Mouse (Mus musculus): ENCODE results near the gene Rem2. TPM values are rescaled to one million over a fixed set of nuclear protein-coding genes. Genes with fewer than 3 reads are reported as not detected.

The Rem2 gene
- polyA plus RNA-seq, 1 experiment from 2014 or later, result 19.6 TPM

DNA sequence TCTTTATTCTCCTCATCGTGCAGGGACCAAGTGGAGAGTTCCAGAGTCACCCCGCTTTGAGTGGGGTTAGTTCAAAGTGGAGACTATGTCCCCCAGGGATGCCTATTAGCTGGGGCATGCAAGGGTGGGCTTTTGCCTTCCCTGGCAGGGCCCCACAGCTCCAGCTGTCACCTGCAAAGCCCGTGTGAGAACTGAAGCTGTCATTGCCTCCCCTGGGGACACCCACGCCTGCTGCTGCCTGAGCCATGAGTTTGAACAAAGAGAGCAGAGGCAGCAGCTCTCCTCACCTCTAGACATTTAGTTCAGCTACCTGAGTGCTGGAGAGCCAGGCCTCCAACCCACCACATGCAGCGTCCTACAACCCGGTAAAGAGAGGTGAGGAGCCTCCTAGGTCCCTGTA lies 4.8 kb downstream of the Rem2 start:
- Histone ChIP-seq H3K9ac (ENCODE audit: low read length) (no peak overlapping the region), H3K4me2 (ENCODE audit: low read length) (no peak overlapping the region), H3K9me3 (replicated peaks; ENCODE audit: control insufficient read depth, low read length) (no peaks in the 10 kb centered on the region), H3K27me3 (replicated peaks; ENCODE audit: control insufficient read depth, insufficient read depth, low read length) (peaks cover 10% of the 10 kb centered on the region), H3K4me1 (ENCODE audit: control insufficient read depth, insufficient read depth, low read length) (peaks cover 18% of the 10 kb centered on the region), H3K27ac (ENCODE audit: low read depth, low read length) (no peak overlapping the region), H3K36me3 (ENCODE audit: control insufficient read depth, insufficient read depth, low read length) (no peaks in the 10 kb centered on the region), H3K4me3 (ENCODE audit: low read depth, low read length) (no peak overlapping the region)
- 66% methylated on average over 6 of the region's 6 CpGs for WGBS
- ATAC-seq (no peak), DNase-seq (ENCODE audit: low spot score) (no peak)

DNA sequence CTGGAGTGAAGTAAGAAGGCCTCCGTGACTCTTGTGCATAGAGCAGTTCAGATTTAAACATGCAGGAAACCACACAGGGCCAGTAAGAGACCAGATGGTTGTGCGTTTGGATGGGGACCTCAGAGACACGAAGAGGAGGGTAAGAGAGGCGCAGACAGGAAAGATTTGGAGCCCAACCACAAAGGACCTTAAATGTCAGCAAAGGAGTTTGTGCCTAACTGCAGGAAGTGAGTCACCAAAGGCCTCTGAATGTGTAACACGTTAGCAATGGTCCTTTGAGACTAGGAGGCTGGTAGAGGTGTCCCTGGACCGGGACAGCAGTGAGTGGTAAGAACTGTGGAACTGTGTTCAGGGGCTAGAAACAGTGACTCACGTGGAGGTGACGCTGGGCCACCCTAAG lies 5.5 kb downstream of the Rem2 start:
- H3K36me3 ChIP-seq (ENCODE audit: control insufficient read depth, insufficient read depth, low read length), result no peaks in the 10 kb centered on the region
- no peaks in the 10 kb centered on the region for H3K9me3 ChIP-seq (replicated peaks; ENCODE audit: control insufficient read depth, low read length)
- H3K27ac ChIP-seq (ENCODE audit: low read depth, low read length), result no peak overlapping the region
- no peak overlapping the region for H3K9ac ChIP-seq (ENCODE audit: low read length)
- peaks cover 10% of the 10 kb centered on the region for H3K27me3 ChIP-seq (replicated peaks; ENCODE audit: control insufficient read depth, insufficient read depth, low read length)
- no peak for ATAC-seq
- DNase-seq (ENCODE audit: low spot score), result no peak
- WGBS, result 86% methylated on average over 8 of the region's 8 CpGs
- no peak overlapping the region for H3K4me2 ChIP-seq (ENCODE audit: low read length)
- no peak overlapping the region for H3K4me3 ChIP-seq (ENCODE audit: low read depth, low read length)
- H3K4me1 ChIP-seq (ENCODE audit: control insufficient read depth, insufficient read depth, low read length), result peaks cover 14% of the 10 kb centered on the region

DNA sequence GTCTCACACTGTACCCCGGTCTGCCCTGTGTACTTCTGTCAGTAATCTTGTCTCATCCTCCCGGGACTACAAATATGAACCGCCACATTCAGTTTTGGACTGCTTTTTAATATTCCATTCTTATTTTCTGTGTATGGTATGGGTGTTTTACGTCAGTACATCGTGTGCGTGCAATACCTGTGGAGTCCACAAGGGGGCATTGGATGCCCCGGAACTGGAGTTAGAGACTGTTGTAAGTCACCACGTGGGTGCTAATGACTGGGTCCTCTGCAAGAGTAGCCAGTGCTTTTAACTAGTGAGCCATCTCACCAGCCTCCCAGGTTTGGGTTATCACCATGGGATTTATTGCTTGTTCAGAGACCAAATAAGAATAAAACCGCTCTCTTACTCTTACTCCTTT lies 6.6 kb downstream of the Rem2 start:
- ATAC-seq (no peak), DNase-seq (ENCODE audit: low spot score) (peak; percentile 41)
- H3K27me3 ChIP-seq (replicated peaks; ENCODE audit: control insufficient read depth, insufficient read depth, low read length), result peaks cover 10% of the 10 kb centered on the region
- H3K4me3 ChIP-seq (ENCODE audit: low read depth, low read length), result no peak overlapping the region
- H3K4me1 ChIP-seq (ENCODE audit: control insufficient read depth, insufficient read depth, low read length), result peaks cover 5% of the 10 kb centered on the region
- WGBS, result 40% methylated on average over 9 of the region's 9 CpGs
- H3K9me3 ChIP-seq (replicated peaks; ENCODE audit: control insufficient read depth, low read length), result no peaks in the 10 kb centered on the region
- H3K4me2 ChIP-seq (ENCODE audit: low read length), result no peak overlapping the region
- no peak overlapping the region for H3K9ac ChIP-seq (ENCODE audit: low read length)
- H3K36me3 ChIP-seq (ENCODE audit: control insufficient read depth, insufficient read depth, low read length), result no peaks in the 10 kb centered on the region
- no peak overlapping the region for H3K27ac ChIP-seq (ENCODE audit: low read depth, low read length)

DNA sequence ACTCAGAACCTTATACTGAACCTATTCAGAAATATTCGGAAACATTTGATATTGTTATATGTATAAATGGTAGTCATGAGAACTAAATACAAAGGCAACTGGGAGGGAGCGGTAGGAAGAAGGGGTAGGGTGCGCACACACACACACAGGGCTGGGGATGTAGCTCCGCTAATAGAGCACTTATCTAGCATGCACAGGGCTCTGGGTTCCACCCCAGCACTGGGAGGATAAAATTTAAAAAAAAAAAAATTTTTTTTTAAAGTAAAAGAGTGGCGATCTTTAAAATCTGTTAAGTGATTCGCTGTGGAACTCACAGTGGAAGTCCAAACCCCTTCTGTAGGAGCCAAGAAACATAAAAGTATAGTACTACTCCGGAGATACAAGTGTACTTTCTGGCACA lies 10.0 kb downstream of the Rem2 start:
- no peak for ATAC-seq
- 90% methylated on average over 7 of the region's 7 CpGs for WGBS

DNA sequence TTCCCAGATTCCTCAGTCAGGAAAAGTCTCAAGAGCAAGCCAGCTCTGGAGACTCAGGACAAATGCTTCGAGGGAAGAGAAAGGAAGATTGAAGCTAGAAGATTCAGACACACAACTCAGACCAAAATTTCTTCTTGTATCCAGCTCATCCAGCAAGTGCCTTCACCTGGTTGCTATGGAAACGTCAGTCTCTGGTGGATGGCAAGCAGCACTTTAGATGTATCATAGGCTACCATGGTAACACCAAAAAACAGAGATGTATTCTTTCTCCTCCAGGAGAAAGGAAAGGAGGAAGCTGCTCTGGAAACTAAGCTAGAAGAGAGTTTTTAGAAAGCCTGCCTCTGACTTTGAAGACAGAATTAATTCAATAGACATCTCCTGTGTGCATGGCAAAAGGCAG lies 11.8 kb downstream of the Rem2 start:
- ATAC-seq, result no peak
- no peak for DNase-seq (ENCODE audit: low spot score)
- H3K4me2 ChIP-seq (ENCODE audit: low read length), result no peak overlapping the region
- no peaks in the 10 kb centered on the region for H3K4me1 ChIP-seq (ENCODE audit: control insufficient read depth, insufficient read depth, low read length)
- no peak overlapping the region for H3K9ac ChIP-seq (ENCODE audit: low read length)
- H3K9me3 ChIP-seq (replicated peaks; ENCODE audit: control insufficient read depth, low read length), result no peaks in the 10 kb centered on the region
- H3K27me3 ChIP-seq (replicated peaks; ENCODE audit: control insufficient read depth, insufficient read depth, low read length), result no peaks in the 10 kb centered on the region
- no peak overlapping the region for H3K27ac ChIP-seq (ENCODE audit: low read depth, low read length)
- H3K4me3 ChIP-seq (ENCODE audit: low read depth, low read length), result no peak overlapping the region
- WGBS, result 75% methylated on average over 2 of the region's 2 CpGs
- H3K36me3 ChIP-seq (ENCODE audit: control insufficient read depth, insufficient read depth, low read length), result no peaks in the 10 kb centered on the region

More for the DNA sequence above, 10.0 kb downstream of the Rem2 start:
- Histone ChIP-seq H3K4me2 (ENCODE audit: low read length) (no peak overlapping the region), H3K9me3 (replicated peaks; ENCODE audit: control insufficient read depth, low read length) (no peaks in the 10 kb centered on the region), H3K27me3 (replicated peaks; ENCODE audit: control insufficient read depth, insufficient read depth, low read length) (no peaks in the 10 kb centered on the region; the same call in 1 of the 2 replicates), H3K4me1 (ENCODE audit: control insufficient read depth, insufficient read depth, low read length) (no peaks in the 10 kb centered on the region), H3K27ac (ENCODE audit: low read depth, low read length) (no peak overlapping the region), H3K36me3 (ENCODE audit: control insufficient read depth, insufficient read depth, low read length) (no peaks in the 10 kb centered on the region), H3K9ac (ENCODE audit: low read length) (no peak overlapping the region), H3K4me3 (ENCODE audit: low read depth, low read length) (no peak overlapping the region)
- DNase-seq (ENCODE audit: low spot score), result no peak

DNA sequence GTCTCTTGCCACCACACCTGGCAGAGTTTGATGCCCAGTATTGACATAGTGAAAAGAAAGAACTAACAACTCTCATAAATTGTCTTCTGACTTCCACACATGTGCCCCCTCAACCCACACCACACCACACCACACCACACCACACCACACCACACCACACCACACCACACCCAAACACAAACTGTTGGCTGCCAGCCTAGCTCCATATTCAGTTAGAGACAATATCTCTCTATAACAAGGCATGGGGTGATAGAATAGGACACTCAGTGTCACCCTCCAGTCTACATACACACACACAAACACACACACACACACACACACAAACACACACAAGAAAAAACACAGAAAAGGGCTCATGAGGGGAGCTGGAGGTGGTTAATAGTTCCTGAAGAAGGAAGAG lies 12.4 kb downstream of the Rem2 start:
- H3K27me3 ChIP-seq (replicated peaks; ENCODE audit: control insufficient read depth, insufficient read depth, low read length), result no peaks in the 10 kb centered on the region
- no peak overlapping the region for H3K9ac ChIP-seq (ENCODE audit: low read length)
- DNase-seq (ENCODE audit: low spot score) (no peak), ATAC-seq (no peak)
- no peaks in the 10 kb centered on the region for H3K36me3 ChIP-seq (ENCODE audit: control insufficient read depth, insufficient read depth, low read length)
- no peak overlapping the region for H3K4me2 ChIP-seq (ENCODE audit: low read length)
- H3K9me3 ChIP-seq (replicated peaks; ENCODE audit: control insufficient read depth, low read length), result no peaks in the 10 kb centered on the region
- H3K4me1 ChIP-seq (ENCODE audit: control insufficient read depth, insufficient read depth, low read length), result no peaks in the 10 kb centered on the region
- no peak overlapping the region for H3K4me3 ChIP-seq (ENCODE audit: low read depth, low read length)
- no peak overlapping the region for H3K27ac ChIP-seq (ENCODE audit: low read depth, low read length)

DNA sequence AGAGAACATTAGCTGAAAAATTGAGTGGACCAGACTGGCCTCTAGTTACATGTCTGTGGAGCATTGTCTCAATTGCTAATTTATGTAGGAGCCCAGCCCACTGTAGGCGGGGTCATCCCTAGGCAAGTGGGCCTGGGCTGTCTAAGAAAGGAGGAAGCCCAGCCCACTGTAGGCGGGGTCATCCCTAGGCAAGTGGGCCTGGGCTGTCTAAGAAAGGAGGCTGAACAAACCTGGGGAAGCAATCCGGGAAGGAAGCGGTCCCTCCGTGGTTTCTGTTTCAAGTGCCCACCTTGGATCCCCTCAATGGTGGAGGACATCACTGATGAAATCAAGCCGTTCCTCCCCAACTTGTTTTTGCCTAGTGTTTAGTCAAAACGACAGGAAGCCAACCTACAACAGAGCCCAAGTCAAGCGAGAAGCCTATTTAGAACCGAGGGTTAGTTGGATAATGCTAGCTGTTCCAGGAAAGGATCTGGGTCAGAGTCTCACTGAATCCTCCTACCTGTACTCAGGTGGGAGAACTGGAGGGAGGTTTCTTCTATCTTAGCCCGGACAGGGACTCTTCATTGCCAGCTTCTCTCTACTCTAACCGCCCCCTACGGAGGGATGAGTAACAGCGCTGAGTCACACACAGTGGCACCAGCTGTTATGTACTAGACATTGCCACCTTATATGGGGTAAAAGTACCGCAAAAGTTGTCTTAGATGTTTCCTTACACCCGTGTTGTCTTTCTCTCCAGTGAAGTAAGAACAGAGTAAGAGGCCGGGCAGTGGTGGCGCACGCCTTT lies 16.6 kb downstream of the Rem2 start:
- H3K27me3 ChIP-seq (replicated peaks; ENCODE audit: control insufficient read depth, insufficient read depth, low read length), result no peaks in the 10 kb centered on the region
- H3K4me2 ChIP-seq (ENCODE audit: low read length), result no peak overlapping the region
- 63% methylated on average over 18 of the region's 18 CpGs for WGBS
- H3K4me1 ChIP-seq (ENCODE audit: control insufficient read depth, insufficient read depth, low read length), result no peaks in the 10 kb centered on the region
- H3K36me3 ChIP-seq (ENCODE audit: control insufficient read depth, insufficient read depth, low read length), result no peaks in the 10 kb centered on the region
- no peak overlapping the region for H3K9ac ChIP-seq (ENCODE audit: low read length)
- DNase-seq (ENCODE audit: low spot score), result no peak
- H3K9me3 ChIP-seq (replicated peaks; ENCODE audit: control insufficient read depth, low read length), result no peaks in the 10 kb centered on the region
- no peak for ATAC-seq
- no peak overlapping the region for H3K27ac ChIP-seq (ENCODE audit: low read depth, low read length)
- H3K4me3 ChIP-seq (ENCODE audit: low read depth, low read length), result no peak overlapping the region

DNA sequence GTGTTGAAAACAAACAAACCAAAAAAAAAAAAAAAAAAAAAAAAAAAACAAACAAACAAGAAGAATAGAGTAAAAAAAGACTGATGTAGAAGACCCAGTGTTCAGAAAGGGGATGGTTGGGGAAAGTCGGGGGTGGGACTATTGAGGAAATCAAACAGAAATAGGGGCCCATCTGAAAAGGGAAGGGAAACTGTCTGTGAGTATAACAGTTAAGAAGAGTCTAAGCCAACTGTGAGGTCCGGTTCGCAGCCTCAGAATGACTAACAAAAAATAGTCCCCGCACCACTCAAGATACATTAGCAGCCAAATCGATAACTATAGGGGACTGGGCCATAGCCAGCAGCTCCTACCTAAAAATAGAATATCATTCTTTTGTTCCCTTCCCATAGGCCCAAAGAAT lies 17.3 kb downstream of the Rem2 start:
- Histone ChIP-seq H3K27ac (ENCODE audit: low read depth, low read length) (no peak overlapping the region), H3K4me2 (ENCODE audit: low read length) (no peak overlapping the region), H3K9me3 (replicated peaks; ENCODE audit: control insufficient read depth, low read length) (no peaks in the 10 kb centered on the region), H3K4me3 (ENCODE audit: low read depth, low read length) (no peak overlapping the region), H3K36me3 (ENCODE audit: control insufficient read depth, insufficient read depth, low read length) (no peaks in the 10 kb centered on the region), H3K4me1 (ENCODE audit: control insufficient read depth, insufficient read depth, low read length) (no peaks in the 10 kb centered on the region), H3K9ac (ENCODE audit: low read length) (no peak overlapping the region), H3K27me3 (replicated peaks; ENCODE audit: control insufficient read depth, insufficient read depth, low read length) (no peaks in the 10 kb centered on the region)
- WGBS, result 96% methylated on average over 5 of the region's 5 CpGs
- DNase-seq (ENCODE audit: low spot score) (no peak), ATAC-seq (no peak)

DNA sequence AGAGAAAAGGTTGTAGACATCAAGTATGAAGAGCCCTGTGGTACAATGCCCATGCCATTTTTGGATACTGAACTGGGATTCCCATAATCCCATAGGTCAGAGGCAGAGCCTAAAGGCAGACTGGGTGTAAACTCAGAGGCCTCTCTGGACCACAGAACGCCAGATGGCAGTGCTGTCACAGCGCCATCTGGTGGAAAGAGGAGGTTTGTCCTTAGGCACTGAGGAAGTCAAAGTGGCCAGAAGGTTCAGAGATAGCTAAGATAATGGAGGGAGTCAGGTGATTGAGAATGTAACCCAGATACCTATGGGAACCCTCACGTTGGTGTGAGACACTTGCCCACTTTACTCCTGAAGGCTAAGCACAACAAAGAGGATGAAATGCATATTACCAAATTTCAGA lies 18.3 kb downstream of the Rem2 start:
- no peaks in the 10 kb centered on the region for H3K36me3 ChIP-seq (ENCODE audit: control insufficient read depth, insufficient read depth, low read length)
- no peaks in the 10 kb centered on the region for H3K9me3 ChIP-seq (replicated peaks; ENCODE audit: control insufficient read depth, low read length)
- WGBS, result 0% methylated on average over 3 of the region's 3 CpGs

More for the DNA sequence above, 18.3 kb downstream of the Rem2 start:
- ATAC-seq (peak; percentile 66), DNase-seq (ENCODE audit: low spot score) (peak; percentile 71)
- H3K9ac ChIP-seq (ENCODE audit: low read length), result no peak overlapping the region
- no peak overlapping the region for H3K4me2 ChIP-seq (ENCODE audit: low read length)
- H3K27me3 ChIP-seq (replicated peaks; ENCODE audit: control insufficient read depth, insufficient read depth, low read length), result no peaks in the 10 kb centered on the region
- no peaks in the 10 kb centered on the region for H3K4me1 ChIP-seq (ENCODE audit: control insufficient read depth, insufficient read depth, low read length)
- H3K4me3 ChIP-seq (ENCODE audit: low read depth, low read length), result no peak overlapping the region
- no peak overlapping the region for H3K27ac ChIP-seq (ENCODE audit: low read depth, low read length)

Measured in forebrain, embryonic 14.5 days (tissue).